Mouse (Mus musculus) heart, adult 11 months (tissue): ENCODE measurements around the gene Morc3.

Experiments
- DNase-seq: peaks from one replicate; pipeline ENCODE4 v3.0.0; 2022

Gene Morc3

DNA sequence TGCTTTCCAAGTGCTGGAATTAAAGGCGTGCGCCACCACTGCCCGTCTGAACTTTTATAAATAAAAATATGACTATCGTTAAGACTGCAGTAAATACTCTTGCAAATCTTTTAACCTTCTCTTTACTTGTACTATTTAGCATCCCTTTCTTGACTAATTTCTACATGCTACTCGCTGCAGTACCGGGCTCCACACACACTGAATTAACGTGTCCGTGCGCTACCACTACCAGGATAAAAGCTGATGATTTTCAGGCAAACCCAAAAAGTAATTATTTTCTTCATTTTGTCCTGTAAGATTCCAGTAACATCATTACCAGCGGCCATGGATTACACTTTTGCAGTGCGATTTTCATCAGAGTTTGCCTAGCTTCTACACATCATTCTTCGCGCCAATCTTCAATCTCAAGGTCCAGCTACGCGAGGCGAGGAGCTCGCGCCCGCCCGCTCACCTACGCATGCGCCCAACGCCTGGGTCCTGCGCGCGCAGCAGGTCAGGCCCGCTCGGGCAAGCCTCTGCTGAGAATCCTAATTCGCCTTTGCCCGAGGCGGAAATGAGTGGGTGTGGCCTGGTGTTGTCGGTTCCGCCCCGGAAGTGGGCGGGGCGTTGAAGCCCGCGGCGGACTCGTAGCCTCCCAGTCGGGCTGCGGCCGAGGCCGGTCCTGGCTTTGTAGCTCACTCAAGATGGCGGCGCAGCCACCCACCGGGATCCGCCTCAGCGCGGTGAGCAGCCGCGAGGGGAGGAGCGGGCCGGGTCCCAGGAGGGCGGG lies at the start of gene Morc3:
Gene Morc3 (plus strand): TSS at position 495 of the 769 bp plus-strand sequence.
- DNase-seq, result peak; percentile 100

- DNase-seq, result no peak
Observed at GRCm38 (mm10) chr16:93784175-93784574, 47.7 kb upstream of the Morc3 start.

GRCm38 (mm10) chr16:93785805-93786204 lies 46.1 kb upstream of the Morc3 start:
- no peak for DNase-seq

DNA sequence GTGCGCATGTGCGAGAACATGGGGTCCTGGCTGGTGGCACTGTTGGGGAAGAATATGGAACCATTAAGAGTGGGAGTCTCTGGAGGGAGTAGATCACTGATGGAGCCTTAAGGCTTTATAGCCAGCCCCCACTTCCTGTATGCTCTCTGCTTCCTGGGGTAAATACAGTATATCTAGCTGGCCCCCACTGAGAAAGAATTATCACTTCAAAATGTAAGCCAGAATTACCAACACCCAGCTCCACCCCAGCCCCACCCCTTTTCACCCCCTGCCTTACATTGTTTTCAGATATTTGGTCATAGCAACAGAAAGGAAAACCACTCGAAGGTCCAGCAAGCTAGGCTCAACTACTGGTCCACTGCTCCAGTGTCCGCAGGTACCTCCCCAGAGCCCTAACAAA lies 43.5 kb upstream of the Morc3 start:
- no peak for DNase-seq

- no peak for DNase-seq
Observed at GRCm38 (mm10) chr16:93788881-93789280, 43.0 kb upstream of the Morc3 start.

- no peak for DNase-seq
Observed at GRCm38 (mm10) chr16:93789971-93790755, 41.8 kb upstream of the Morc3 start.

GRCm38 (mm10) chr16:93792981-93793630 lies 38.8 kb upstream of the Morc3 start:
- no peak for DNase-seq

DNA sequence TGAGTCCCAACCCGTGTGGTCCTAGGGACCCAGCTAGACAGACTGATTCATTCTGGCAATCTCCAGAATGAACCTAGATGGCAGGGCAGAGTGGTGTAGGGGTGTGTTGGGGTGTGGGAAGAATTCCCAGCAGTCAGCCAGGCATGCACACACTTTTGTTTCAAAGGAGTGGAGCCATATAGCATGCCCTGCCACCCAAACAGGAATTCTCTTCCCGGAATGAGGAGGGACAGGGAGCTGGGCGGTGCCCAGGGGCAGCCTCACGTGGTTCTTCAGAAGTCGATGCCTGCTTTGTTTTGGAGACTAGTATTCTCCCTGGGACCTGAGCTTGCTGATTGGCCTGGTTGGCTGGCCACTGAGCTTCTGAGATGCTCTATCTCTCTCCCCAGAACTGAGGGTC lies 37.1 kb upstream of the Morc3 start:
- no peak for DNase-seq

DNA sequence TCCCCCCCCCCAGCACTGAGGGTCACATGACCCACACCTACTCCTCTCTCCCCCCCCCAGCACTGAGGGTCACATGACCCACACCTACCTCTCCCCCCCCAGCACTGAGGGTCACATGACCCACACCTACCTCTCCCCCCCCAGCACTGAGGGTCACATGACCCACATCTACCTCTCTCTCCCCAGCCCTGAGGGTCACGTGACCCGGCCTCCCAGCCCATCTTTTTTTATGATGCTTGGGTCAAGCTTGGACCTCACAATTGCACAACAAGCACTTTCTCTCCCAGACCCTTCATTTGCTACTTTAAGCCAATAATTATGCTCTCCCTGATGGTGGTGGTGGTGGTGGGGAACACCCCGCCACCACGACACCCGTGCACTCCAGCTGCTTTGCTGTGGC lies 36.5 kb upstream of the Morc3 start:
- no peak for DNase-seq

DNA sequence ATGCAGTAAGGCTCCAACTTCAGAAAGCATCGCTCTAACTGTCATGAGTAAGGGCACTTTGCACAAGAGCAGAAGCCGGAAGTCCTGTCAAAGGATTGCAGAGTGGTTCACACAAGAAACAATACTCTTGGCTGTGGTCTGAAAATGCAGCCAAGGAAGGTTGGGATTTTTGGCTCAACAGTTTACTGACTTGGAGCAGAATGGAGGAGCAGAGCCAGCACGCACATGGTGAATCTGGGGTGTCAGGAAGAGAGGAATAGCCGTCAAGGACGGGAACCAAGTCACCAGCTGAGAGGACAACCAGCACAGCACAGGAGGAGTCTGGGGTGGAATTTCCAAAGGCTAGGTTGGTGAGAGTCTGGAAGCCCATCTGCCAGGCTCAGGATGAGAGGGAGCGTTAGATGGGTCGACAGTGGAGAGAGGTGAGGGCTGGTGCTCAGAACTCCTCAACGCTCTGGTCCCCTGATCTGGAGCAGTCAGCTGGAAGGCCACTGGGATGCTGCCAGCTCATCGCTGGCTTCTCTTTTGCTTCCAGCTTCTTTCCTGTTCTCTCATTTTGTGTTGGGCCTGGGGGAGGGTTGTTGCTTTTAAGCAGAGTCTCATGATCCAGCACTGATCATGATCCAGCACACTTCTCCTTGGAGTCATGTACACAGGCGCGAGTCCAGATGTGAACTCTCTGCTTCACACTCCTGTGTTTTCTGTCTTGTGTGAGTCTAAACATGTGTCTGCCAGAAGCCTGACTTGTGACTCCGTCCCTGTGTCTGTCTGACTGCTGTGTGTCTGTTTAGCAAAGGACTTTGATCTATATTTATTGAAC lies 34.7 kb upstream of the Morc3 start:
- DNase-seq, result no peak

GRCm38 (mm10) chr16:93797841-93798492 lies 34.0 kb upstream of the Morc3 start:
- no peak for DNase-seq

DNA sequence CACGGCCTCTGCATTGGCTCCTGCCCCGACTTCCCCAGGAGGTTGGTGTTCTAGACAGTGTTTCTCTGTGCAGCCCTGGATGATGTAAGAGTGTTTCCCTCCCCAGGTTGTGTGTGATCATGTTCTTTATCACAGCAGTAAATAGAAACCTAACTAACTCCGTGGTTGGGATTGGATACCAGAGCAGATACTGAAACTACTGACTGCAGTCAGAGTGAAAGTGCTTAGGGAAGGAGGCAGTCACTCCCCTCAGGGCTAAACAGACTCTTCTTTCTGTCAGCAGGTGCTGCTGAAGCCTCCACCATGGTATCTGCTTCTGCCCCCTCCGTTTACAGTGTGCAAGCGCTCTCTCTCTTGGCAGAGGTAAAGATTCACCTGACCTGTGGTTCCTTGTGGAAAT lies 33.3 kb upstream of the Morc3 start:
- DNase-seq, result no peak

DNA sequence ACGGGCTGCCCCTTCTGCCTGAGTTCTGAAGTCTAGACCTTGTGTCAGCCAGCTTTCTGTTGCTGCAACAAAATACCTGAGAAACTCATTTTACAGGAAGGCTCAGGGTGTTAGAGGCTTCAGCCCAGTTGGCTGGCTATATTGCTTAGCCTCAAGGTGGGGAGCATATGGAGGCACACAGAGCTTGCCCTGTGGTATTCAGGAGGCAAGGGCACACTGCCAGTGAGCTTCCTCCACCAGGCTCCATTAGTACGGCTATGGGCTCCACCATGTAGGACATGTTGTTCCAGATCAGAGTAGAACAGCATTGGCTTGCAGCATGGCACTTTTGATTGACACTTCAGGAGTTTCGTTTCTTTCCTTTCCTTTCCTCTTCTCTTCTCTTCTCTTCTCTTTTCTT lies 32.9 kb upstream of the Morc3 start:
- no peak for DNase-seq

DNA sequence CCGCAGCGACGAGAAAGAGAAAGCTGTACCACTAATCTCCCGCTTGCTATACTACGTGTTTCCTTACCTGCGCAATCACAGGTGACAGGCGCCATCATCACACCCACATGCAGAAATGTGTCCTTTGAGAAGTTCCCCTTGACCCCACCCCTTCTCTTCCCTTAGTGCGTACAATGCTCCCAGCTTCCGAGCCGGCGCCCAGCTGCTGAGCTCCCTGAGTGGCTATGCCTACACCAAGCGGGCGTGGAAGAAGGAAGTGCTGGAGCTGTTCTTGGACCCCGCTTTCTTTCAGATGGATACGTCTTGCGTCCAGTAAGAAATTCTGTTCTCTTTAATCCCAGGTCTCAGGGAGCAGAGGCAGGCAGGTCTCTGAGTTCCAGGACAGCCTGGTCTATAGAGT lies 32.0 kb upstream of the Morc3 start:
- DNase-seq, result no peak

- DNase-seq, result no peak
Observed at GRCm38 (mm10) chr16:93807167-93807566, 24.8 kb upstream of the Morc3 start.

GRCm38 (mm10) chr16:93807961-93808554 lies 23.9 kb upstream of the Morc3 start:
- DNase-seq, result peak; percentile 98

- peak; percentile 99 for DNase-seq
Observed at GRCm38 (mm10) chr16:93815856-93816736, 15.8 kb upstream of the Morc3 start.

GRCm38 (mm10) chr16:93816861-93817260 lies 15.1 kb upstream of the Morc3 start:
- DNase-seq, result peak; percentile 95

DNA sequence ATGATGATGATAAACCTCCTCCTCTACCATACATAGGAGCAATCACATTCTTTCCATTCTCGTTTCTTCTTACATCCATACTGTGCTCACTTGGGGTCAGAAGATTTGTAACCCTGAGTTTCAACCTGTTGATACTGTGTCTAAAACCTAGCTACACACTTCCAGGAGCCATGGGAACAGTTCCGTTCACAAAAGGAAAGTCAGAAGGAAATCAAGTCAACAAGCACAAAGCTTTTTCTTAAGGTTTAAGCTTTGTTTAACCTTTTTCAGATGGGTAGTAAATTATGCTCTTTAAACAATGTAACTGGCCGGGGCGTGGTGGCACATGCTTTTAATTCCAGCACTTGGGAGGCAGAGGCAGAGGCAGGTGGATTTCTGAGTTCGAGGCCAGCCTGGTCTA lies 14.6 kb upstream of the Morc3 start:
- DNase-seq, result no peak

DNA sequence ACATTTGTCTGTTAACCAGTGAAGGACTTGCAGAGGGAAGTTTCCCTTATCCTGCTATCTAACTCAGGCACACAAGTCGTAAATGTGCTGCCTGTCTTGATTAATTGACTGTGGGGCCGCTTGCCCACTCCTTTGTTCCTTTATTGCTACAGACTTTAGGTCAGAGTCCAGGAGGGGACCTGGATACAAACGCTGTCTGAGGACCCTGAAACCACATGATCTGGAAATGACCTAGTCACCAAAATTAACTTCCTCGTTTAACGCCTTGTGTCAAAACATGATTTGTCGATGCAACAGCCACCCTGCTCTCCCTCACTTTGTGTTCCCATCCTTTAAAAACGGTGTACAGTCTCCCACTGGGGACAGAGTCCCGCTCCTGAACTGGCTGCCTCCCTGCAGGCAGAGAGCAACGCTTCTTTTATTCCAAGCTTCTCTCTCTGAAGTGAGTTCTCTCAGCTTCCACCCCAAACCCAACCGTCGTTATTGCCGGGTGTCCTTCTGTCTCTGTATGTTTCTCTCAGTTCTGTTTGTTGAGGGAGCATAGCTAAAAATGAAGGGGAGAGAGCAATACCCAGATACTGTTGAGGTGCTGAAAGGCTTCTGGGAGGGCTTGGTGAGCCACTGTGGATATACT lies 13.1 kb upstream of the Morc3 start:
- DNase-seq, result no peak
